Comparison of ENCODE assay signal across 15 mouse cellular contexts in the genomic region with DNA sequence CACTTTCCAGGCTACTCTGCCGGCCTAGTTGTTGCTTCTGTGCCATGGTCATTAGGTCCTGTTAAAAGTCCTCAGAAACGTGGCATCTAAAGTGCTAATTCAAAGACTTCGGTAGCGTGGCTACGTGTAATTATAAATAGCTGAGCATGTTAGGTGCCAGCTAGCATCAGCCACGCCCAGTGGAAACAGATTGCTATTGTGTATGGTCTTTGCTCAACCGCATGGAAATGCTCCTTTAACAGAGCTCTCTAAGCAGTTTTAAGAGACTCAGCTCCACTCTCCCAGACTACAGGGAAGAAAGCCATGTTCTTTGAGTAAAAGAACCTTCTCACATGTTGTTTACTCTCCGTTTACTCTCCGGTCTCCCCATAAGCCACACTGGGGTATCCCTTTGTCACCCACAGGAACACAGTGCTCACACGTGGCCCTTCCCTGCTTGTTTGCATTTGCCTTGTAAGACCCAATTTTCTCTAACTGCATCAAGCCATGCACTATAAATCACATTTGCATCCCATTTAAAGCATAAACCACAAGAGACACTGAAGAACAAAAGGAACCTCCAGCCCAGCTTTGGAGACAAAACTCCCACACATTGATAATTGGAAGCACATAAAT.
DNase-seq lines count a peak whose midpoint lies in the region; ATAC-seq lines count a peak whose summit lies in the region.
"Had no signal": no experiment of that assay in that cellular context is flagged by ENCODE, and none has a peak within 500 bp of the region (broad histone marks: within the 10 kb centered on the region; RNA-seq: fewer than 3 reads in every experiment).

No protein-coding gene starts in this region.

- peak; percentile 86 for ATAC-seq in kidney, embryonic 16.5 days (ENCODE audit: low FRiP score, low TSS enrichment)
- ATAC-seq in neural tube, embryonic 12.5 days (ENCODE audit: low FRiP score, low read depth) = peak; percentile 73
- ATAC-seq in forebrain, embryonic 15.5 days (replicated peaks) = peak; percentile 80
- ATAC-seq: CD4-positive, CD25-positive, alpha-beta regulatory T cell, adult 4 months had no signal

- no peaks in the 10 kb centered on the region for H3K9me3 ChIP-seq in kidney, embryonic 16.5 days (ENCODE audit: low read length)
- H3K9me3 ChIP-seq in neural tube, embryonic 12.5 days = no peaks in the 10 kb centered on the region
- no peaks in the 10 kb centered on the region for H3K9me3 ChIP-seq in forebrain, embryonic 15.5 days
- H3K9me3 ChIP-seq: stomach, embryonic 15.5 days had no signal

- H3K4me2 ChIP-seq in kidney, embryonic 16.5 days (replicated peaks; ENCODE audit: low read depth, low read length) = no peak overlapping the region
- no peak overlapping the region for H3K4me2 ChIP-seq in neural tube, embryonic 12.5 days (replicated peaks)
- H3K4me2 ChIP-seq in forebrain, embryonic 15.5 days (replicated peaks) = no peak overlapping the region
- H3K4me2 ChIP-seq: stomach, embryonic 15.5 days had no signal

- no peak overlapping the region for H3K4me3 ChIP-seq in kidney, embryonic 16.5 days (ENCODE audit: low read length)
- no peak overlapping the region for H3K4me3 ChIP-seq in neural tube, embryonic 12.5 days
- H3K4me3 ChIP-seq in forebrain, embryonic 15.5 days = no peak overlapping the region
- H3K4me3 ChIP-seq: gastrocnemius, adult 2 months; heart, adult 2 months; stomach, embryonic 15.5 days had no signal

- H3K27ac ChIP-seq in kidney, embryonic 16.5 days (ENCODE audit: low read length) = 0 out of 2 replicates have a peak overlapping the region, but pooled peaks have one; percentile 24
- H3K27ac ChIP-seq in neural tube, embryonic 12.5 days = no peak overlapping the region
- H3K27ac ChIP-seq in forebrain, embryonic 15.5 days (replicated peaks) = no peak overlapping the region
- H3K27ac ChIP-seq: gastrocnemius, adult 2 months; heart, adult 2 months; stomach, embryonic 15.5 days had no signal

- peaks cover 11% of the 10 kb centered on the region for H3K4me1 ChIP-seq in kidney, embryonic 16.5 days (ENCODE audit: insufficient read depth, low read length)
- 0 out of 2 replicates have a peak, but pooled peaks cover 4% of the 10 kb centered on the region for H3K4me1 ChIP-seq in neural tube, embryonic 12.5 days
- H3K4me1 ChIP-seq in forebrain, embryonic 15.5 days = peaks cover 8% of the 10 kb centered on the region; the same call in 1 of the 2 replicates
- H3K4me1 ChIP-seq: stomach, embryonic 15.5 days had no signal

- DNase-seq in kidney, adult 9 months = no peak
- no peak for DNase-seq in neural tube, embryonic 10.5 days (ENCODE audit: extremely low spot score, low spot score)
- DNase-seq in retina, embryonic 14.5 days (ENCODE audit: low spot score) = peak; percentile 57
- no peak for DNase-seq in cerebellum, adult 8-10 months
- DNase-seq in left cerebral cortex, adult 18-20 months (ENCODE audit: low spot score in 2 of 2) = no peak
- DNase-seq: gastrocnemius, adult 2 months; heart, adult 2 months; lung, adult 18-20 months; lung, postnatal 4 days; thymus, postnatal 14 days had no signal

- no peaks in the 10 kb centered on the region for H3K36me3 ChIP-seq in kidney, embryonic 16.5 days (ENCODE audit: insufficient read depth, low read length)
- H3K36me3 ChIP-seq in neural tube, embryonic 12.5 days = no peaks in the 10 kb centered on the region
- H3K36me3 ChIP-seq in forebrain, embryonic 15.5 days = no peaks in the 10 kb centered on the region
- H3K36me3 ChIP-seq: stomach, embryonic 15.5 days had no signal

- H3K9ac ChIP-seq in kidney, embryonic 16.5 days (replicated peaks; ENCODE audit: low read length) = no peak overlapping the region
- H3K9ac ChIP-seq in neural tube, embryonic 12.5 days = no peak overlapping the region
- no peak overlapping the region for H3K9ac ChIP-seq in forebrain, embryonic 15.5 days (replicated peaks)
- H3K9ac ChIP-seq: stomach, embryonic 15.5 days had no signal

- 54% methylated on average over 10 of the region's 10 CpGs for WGBS in kidney, embryonic 16.5 days
- WGBS in neural tube, embryonic 12.5 days = 50% methylated on average over 10 of the region's 10 CpGs
- 34% methylated on average over 10 of the region's 10 CpGs for WGBS in forebrain, embryonic 15.5 days

- no peaks in the 10 kb centered on the region for H3K27me3 ChIP-seq in kidney, embryonic 16.5 days (ENCODE audit: insufficient read depth, low read length)
- H3K27me3 ChIP-seq in neural tube, embryonic 12.5 days (replicated peaks) = no peaks in the 10 kb centered on the region
- no peaks in the 10 kb centered on the region for H3K27me3 ChIP-seq in forebrain, embryonic 15.5 days
- H3K27me3 ChIP-seq: stomach, embryonic 15.5 days had no signal
